Mouse (Mus musculus) frontal cortex, adult 2 months (tissue): ENCODE results near the gene Gm49387. TPM values are rescaled to one million over a fixed set of nuclear protein-coding genes. Genes with fewer than 3 reads are reported as not detected.

Experiments
- DNase-seq, 2 experiments: peaks; one replicate each; pipeline ENCODE4 v3.0.0; 2022; ENCODE audit warnings: low spot score in 1 of 2; ENCODE audit errors: extremely low spot score in 1 of 2
- polyA plus RNA-seq: library from polyadenylated mRNA; depleted of rRNA; stranded (reverse); fragments of >200 nt; gene quantifications from 2 replicates; pipeline ENCODE4 v1.2.3, GENCODE M21; 2012; rRNA removed

Gene Gm49387
- 0.13 TPM in 1 of 2 replicates, not detected in the other for polyA plus RNA-seq

DNA sequence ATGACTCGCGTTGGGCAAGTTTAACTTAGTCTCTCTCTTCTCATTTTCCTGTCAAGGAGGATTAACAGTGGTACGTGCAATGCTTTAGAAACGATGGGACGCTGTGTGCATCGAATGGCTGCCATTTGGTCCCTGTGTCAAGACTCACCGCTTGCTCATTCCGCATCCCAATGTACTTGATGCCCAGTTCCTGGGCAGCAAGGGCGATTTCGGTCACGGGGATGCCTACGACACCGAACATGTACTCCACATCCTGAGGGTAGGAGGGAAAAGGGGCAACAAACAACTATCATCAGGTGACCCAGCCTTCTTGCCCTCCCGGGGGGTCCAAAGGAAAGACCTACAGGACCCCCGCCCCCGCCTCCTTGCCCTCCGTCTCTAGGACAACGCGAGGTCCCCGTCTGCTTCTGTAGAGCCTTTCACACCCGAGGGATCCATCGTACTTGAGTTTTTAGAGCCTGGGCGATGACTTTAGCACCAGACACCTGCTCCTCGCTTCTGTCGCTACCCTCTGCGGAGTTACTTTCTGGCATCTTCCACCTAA lies at the start of gene Gm49387:
TSS of gene Gm49387 (minus strand) at position 533 of the 544 bp plus-strand sequence.
- DNase-seq, result no peak

DNA sequence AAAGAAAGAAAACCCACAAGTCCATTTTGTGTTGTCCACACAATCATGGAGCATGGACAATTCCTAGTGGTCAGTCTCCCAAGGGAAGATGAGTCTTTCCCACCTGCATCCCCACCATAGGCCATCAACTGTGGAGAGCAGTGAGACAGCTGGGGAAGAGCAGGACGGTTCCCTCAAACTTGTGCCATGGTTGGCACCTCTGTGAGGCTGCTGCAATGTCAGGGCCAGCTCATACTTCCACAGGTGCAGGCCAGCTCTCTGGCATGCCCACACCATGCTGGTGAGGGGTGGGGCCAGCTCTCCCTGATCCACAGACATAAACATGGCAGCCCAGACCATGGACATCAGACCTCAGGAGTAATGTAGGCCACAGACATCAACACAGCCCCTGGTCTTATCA lies 45.6 kb upstream of the Gm49387 start:
- DNase-seq, result no peak

DNA sequence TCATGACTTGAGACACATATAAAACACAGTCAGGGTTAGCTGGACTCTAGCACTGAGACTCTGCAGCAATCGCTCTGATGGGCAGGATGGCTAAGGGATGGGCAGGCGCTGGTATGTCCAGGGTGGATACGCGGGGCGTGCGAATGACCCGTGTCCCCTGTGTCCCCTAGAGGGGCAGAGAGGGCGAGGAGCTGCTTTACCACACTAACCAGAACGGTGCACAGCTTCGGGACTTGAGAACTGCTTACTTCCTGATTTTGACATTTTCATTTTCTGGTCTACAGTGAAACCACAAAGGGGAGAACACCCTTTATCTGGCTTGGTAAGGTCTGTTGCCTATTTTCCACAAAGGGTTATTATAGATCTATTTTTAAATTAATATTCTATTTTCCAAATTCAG lies 45.0 kb upstream of the Gm49387 start:
- no peak for DNase-seq

DNA sequence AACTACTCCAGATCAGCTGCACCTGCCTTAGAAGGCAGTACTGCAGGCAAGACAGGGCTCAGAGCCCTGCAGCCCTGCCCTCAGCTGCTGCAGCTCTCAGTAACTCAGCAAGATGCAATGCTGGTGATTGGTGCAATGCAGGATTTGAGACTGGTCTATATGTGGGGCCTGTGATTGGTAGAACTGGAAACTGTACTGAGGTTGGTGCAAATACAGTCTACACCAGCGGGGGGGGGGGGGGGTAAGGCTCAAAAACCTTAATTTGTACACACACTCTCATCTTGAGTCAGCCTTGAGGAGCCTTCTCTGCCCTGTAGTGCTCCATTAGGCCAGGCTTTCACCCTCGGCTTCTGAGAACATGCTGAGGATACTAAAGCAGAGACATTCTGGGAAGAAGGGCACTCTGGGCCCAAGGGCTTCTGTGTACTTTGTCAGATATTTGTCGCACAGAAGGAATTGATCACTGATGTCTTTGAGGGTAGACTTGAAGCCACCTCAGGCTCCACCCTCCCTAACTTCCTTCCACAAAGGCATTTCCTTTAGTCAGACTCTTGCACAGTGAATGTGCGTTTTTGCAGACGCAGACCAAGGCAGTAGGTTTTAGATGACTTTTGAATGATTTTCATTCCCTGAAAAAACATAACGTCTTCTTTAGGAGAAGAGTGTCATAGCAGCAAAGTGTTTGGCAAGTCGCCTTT lies 43.8 kb upstream of the Gm49387 start:
- DNase-seq, result no peak

- DNase-seq, result no peak
These were observed 42.9 kb upstream of the Gm49387 start for GRCm38 (mm10) chr14:31683610-31684009.

- no peak for DNase-seq
These were observed 41.4 kb upstream of the Gm49387 start for GRCm38 (mm10) chr14:31681931-31682555.

GRCm38 (mm10) chr14:31681291-31681690 lies 40.6 kb upstream of the Gm49387 start:
- DNase-seq, result no peak

- no peak for DNase-seq
These were observed 40.0 kb upstream of the Gm49387 start for GRCm38 (mm10) chr14:31680656-31681055.

DNA sequence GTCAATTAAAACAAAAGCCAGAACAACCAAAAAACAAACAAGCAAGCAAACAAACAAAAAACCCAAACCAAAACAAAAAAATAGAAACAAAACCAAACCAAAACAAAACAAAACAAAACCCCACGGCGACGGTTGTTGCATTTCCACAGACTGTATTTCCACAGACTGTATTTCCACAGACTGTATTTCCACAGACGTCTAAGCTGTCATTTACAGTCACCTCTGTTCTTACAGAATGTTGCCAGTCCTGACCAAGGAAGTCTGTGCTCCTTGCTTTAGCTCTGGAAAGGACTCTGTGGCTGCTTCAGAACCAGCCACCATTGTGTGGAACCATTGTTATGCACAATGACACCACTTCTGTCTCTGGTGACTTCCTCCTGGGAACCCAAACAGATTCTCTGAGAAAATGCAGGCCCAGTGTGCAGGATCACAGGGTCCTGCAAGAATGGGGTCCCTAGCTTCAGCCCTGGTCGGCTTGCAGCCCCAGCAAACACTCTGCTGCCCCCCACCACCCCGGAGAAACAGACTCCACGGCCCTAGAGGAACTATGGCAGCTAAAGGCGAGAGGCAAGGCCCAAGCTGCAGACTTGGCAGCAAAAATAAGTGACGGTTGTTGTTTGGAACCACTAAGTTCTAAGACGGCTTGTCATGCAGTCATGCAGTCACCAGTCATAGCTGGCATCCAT lies 31.1 kb upstream of the Gm49387 start:
- DNase-seq, result no peak

DNA sequence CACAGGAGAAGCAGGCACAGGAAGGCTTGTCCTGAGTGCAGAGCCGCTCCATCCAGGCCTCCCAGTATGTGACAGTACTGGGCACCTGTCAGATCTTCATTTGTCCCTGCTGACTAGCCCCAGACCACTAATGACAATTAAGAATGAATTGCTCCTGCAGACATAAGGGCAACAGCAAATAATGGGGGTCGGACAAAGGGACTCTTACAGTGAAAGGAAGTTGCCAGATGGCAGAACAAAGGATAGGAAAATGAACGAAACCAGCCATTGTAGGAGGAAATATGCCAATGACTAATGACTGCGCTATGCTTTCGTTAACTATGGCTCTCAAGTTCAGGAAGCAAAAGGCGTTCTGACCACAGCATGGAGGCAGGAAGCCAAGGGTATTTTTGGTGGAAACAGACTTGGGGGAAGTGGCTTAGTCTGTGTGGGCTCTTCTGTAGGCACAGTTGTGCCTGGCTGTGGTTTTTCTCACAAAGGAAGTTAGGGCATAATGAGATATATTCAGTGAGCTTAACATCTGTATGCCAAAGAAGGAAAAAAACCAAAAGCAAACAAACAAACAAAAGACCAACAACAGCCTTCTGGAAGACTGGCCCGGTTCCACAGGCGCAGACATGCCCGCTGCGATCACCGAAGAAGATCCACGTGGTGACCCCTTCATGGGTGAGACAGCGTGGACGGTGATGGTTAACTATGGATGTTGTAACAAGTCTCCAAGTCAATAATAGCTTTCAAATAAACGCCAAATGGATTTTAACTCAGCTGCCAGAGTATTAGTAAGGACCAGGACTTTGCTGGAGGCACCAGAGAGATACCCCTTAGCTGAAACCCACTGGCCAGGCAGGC lies 29.2 kb upstream of the Gm49387 start:
- DNase-seq, result peak in 1 of 2 experiments; percentile 67

- peak in 1 of 2 experiments; percentile 85 for DNase-seq
These were observed 28.5 kb upstream of the Gm49387 start for GRCm38 (mm10) chr14:31669161-31669611.

DNA sequence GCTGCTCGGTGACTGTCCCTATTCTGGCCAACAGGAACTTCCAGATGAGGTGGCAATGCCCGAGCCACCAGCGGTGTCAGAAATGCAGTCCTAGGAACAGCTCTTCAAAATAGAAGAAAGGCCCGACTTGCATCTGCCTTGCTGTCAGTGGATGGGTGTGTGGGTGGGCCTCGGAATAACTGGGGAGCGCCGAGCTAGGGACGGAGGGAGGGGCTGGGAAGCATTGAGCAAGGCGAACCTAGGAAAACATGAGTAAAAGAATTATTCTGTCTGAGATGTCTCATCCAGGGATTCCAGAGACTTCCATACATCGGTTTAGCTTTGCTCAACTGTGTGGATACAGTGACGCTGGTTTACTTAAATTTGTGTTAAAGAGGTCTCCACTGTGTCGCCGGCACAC lies 27.6 kb upstream of the Gm49387 start:
- DNase-seq, result peak in 1 of 2 experiments; percentile 78

- DNase-seq, result no peak
These were observed 27.1 kb upstream of the Gm49387 start for GRCm38 (mm10) chr14:31667741-31668140.

DNA sequence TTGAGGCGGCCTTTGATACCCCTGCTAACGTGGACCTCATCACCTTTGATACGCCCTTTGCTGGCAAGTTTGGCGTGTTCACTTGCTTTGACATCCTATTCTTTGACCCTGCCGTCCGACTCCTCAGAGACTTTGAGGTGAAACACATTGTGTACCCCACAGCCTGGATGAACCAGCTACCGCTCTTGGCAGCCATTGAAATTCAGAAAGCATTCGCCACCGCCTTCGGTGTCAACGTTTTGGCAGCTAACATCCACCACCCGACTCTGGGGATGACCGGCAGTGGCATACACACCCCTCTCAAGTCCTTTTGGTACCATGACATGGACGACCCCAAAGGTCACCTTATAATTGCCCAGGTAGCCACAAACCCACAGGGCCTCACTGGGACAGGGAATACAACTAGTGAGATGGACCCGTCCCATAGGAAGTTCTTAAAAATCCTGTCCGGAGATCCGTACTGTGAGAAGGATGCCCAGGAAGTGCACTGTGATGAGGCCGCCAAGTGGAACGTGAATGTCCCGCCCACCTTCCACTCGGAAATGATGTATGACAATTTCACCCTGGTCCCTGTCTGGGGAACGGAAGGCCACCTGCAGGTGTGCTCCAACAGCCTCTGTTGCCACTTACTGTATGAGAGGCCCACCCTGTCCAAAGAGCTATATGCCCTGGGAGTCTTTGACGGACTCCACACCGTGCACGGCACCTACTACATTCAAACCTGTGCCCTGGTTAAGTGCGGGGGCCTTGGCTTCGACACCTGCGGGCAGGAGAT lies 26.4 kb upstream of the Gm49387 start:
- DNase-seq, result no peak

DNA sequence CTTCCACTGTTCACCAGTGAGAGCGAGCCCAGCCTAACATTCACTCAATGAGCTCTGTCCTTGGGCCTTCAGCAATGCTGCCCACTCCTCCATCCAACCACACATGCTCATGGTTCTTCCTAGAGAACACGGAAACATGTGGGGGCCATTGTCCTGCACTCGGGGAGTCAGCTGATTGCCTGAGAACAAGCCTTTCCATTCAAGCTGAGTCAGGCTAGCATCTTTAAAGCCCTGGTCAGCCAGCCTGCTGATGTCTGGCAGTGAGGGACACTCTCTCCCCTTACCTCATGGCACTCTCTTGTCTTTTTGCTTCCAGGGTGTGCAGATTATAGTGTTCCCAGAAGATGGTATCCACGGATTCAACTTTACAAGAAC lies 24.9 kb upstream of the Gm49387 start:
- no peak for DNase-seq

- no peak for DNase-seq
These were observed 24.4 kb upstream of the Gm49387 start for GRCm38 (mm10) chr14:31664903-31665565.

DNA sequence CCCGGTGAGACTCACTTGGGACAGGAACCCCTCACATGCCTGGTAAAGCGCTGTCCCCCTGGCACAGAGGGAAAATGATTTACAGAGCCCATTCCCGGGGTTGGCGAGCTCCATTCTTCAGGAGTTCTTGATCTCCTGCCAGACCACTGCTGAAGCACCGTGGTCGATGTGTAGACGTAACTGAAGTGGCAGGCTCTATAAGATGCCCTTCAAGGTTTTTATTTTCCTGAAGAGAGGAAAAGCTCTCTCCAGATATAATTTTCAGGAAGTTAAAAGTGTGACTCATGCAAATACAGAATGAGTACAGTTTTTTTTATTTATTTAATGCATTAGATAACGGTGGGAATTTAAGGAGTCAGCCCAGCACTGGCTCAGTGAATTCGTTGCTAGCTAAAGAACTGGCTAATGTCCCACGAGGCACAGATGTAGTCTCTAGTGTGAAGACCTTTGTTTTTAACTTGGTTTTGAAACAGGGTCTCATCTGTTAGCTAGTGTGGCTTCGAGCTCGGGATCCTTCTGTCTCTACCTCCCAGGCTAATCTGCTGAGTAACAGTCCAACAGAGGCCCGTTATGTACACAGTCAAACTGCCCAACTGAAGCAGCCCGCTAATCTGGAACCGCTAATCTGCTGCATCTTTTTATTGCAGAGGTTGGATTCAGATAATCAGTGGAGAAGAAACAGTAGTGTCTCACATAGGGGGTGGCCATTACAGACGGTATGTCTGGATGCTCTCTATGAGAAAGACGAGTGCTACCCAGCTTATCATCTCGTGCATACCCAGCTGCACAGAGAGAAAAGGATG lies 23.6 kb upstream of the Gm49387 start:
- no peak for DNase-seq

DNA sequence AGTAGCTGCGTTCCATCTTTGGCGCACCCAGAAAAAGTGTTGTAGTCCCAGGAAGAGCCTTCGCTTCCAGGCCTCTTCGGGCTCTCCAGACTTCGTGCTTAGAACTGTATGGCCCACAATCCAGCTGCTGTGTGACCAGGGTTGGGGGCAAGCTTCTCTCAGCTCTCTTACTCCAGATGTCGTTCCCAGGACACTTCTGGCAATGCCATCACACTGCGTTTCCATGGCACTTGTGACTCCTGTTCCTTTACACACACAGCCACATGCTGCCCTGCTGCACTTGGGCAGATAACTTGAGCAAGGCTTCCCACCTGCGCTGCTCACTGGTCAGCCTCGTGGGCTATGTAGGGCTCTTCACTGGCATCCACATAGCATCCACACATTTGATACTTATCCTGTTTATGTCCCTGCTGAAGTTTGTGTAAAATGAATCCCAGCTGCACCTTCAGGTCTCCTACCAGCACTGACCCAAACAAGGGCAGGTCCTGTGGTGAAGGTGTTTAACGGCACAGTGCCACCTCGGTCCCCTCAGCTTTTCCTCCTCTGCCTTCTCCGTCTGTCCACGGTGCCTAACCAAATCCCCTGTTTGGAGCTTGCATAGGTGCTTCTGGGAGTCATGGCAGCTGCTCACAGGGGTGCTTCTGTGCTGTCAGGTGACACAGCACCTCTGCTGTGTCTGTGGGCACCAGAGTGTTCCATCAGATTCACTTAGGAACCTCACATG lies 22.9 kb upstream of the Gm49387 start:
- DNase-seq, result no peak
